Mouse (Mus musculus): Measurements from ENCODE around the gene Cad.

GRCm38 (mm10) chr5:31081386-31081785 is 26.8 kb downstream of the Cad start:
- TF ChIP-seq CTCF (IDR thresholded peaks at IDR 0.05; ENCODE audit: control insufficient read depth, insufficient read depth, insufficient read length) (peak; percentile 33), MAX (IDR thresholded peaks at IDR 0.05) (no peak)

Data from C2C12 (cell line).